Mouse (Mus musculus): Measurements from ENCODE around the gene Lrrc74a. TPM values are rescaled to one million over a fixed set of nuclear protein-coding genes. Genes with fewer than 3 reads are reported as not detected.

Gene Lrrc74a
- polyA plus RNA-seq, 1 experiment = not detected

GRCm38 (mm10) chr12:86705843-86706242, 28.3 kb upstream of the Lrrc74a start:
- H3K4me2 ChIP-seq (ENCODE audit: low read depth) = no peak overlapping the region
- no peak overlapping the region for H3ac ChIP-seq (ENCODE audit: control insufficient read depth, insufficient read length)
- H3K79me2 ChIP-seq (ENCODE audit: control insufficient read depth, insufficient read depth) = no peaks in the 10 kb centered on the region
- H3K27me3 ChIP-seq (ENCODE audit: control insufficient read depth, insufficient read depth, insufficient read length) = no peaks in the 10 kb centered on the region
- H3K4me3 ChIP-seq = no peak overlapping the region
- TF ChIP-seq POLR2AphosphoS2 (IDR thresholded peaks at IDR 0.05; ENCODE audit: insufficient read length, low read depth) (no peak), MYOG (IDR thresholded peaks at IDR 0.05; ENCODE audit: control insufficient read depth in 1 of 3, insufficient read depth in 1 of 3, insufficient read length in 2 of 3, low read depth in 2 of 3) (no peak), TCF12 (IDR thresholded peaks at IDR 0.05; ENCODE audit: insufficient read depth, poor library complexity, severe bottlenecking) (no peak)
- H3K36me3 ChIP-seq (ENCODE audit: control insufficient read depth, insufficient read depth) = no peaks in the 10 kb centered on the region

- Histone ChIP-seq H3ac (ENCODE audit: control insufficient read depth, insufficient read length) (no peak overlapping the region), H3K79me2 (ENCODE audit: control insufficient read depth, insufficient read depth) (no peaks in the 10 kb centered on the region)
- TF ChIP-seq USF1 (IDR thresholded peaks at IDR 0.05; ENCODE audit: low read depth) (no peak), E2F4 (IDR thresholded peaks at IDR 0.05; ENCODE audit: insufficient read depth) (no peak), POLR2A (IDR thresholded peaks at IDR 0.05; ENCODE audit: insufficient read length, low read depth) (no peak), MYOG (IDR thresholded peaks at IDR 0.05; ENCODE audit: control insufficient read depth in 1 of 3, insufficient read depth in 1 of 3, insufficient read length in 2 of 3, low read depth in 2 of 3) (no peak), CEBPB (IDR thresholded peaks at IDR 0.05; ENCODE audit: insufficient read depth, poor library complexity, severe bottlenecking) (no peak), REST (IDR thresholded peaks at IDR 0.05; ENCODE audit: insufficient read depth, insufficient read length) (no peak), TCF12 (IDR thresholded peaks at IDR 0.05; ENCODE audit: insufficient read depth, poor library complexity, severe bottlenecking) (no peak), TCF3 (IDR thresholded peaks at IDR 0.05; ENCODE audit: insufficient read length, low read depth) (no peak), MYOD1 (IDR thresholded peaks at IDR 0.05; ENCODE audit: control insufficient read depth in 1 of 3, insufficient read length in 2 of 3, low read depth in 2 of 3) (no peak), SRF (IDR thresholded peaks at IDR 0.05; ENCODE audit: control insufficient read depth, insufficient read length, low read depth) (no peak), POLR2AphosphoS2 (IDR thresholded peaks at IDR 0.05; ENCODE audit: insufficient read length, low read depth) (no peak), MAX (IDR thresholded peaks at IDR 0.05; ENCODE audit: low read depth) (no peak)
Observed at GRCm38 (mm10) chr12:86714026-86714425, 20.1 kb upstream of the Lrrc74a start.

DNA sequence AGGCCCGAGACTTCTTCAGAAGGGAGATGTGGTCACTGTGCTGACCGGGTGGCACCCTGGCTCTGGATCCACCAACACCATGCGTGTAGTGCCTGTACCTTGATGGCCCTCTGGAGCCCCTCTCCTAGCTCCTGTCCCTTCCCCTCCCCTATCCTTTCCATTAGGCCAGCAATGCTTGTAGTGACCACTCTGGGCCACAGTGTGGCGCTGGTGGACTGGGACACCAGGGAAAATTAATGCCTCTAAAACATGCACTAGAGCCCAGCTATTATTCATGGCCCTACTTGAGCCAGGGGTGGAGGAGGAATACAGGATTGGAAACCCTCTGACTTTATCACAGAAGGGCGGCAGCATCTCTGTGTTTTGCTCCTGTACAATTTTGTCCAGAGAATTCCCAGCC, 18.8 kb upstream of the Lrrc74a start:
- TF ChIP-seq REST (IDR thresholded peaks at IDR 0.05; ENCODE audit: insufficient read depth, insufficient read length) (no peak), TCF12 (IDR thresholded peaks at IDR 0.05; ENCODE audit: insufficient read depth, poor library complexity, severe bottlenecking) (no peak), SRF (IDR thresholded peaks at IDR 0.05; ENCODE audit: control insufficient read depth, insufficient read length, low read depth) (no peak), POLR2A (IDR thresholded peaks at IDR 0.05; ENCODE audit: insufficient read length, low read depth) (no peak), USF1 (IDR thresholded peaks at IDR 0.05; ENCODE audit: low read depth) (no peak), POLR2AphosphoS2 (IDR thresholded peaks at IDR 0.05; ENCODE audit: insufficient read length, low read depth) (no peak), MAX (IDR thresholded peaks at IDR 0.05; ENCODE audit: low read depth) (no peak), E2F4 (IDR thresholded peaks at IDR 0.05; ENCODE audit: insufficient read depth) (no peak), CEBPB (IDR thresholded peaks at IDR 0.05; ENCODE audit: insufficient read depth, poor library complexity, severe bottlenecking) (no peak), TCF3 (IDR thresholded peaks at IDR 0.05; ENCODE audit: insufficient read length, low read depth) (no peak)
- H3K36me3 ChIP-seq (ENCODE audit: control insufficient read depth, insufficient read depth) = no peaks in the 10 kb centered on the region
- peaks cover 26% of the 10 kb centered on the region for H3K27me3 ChIP-seq (ENCODE audit: control insufficient read depth, insufficient read depth, insufficient read length)
- no peaks in the 10 kb centered on the region for H3K79me2 ChIP-seq (ENCODE audit: control insufficient read depth, insufficient read depth)
- H3K4me2 ChIP-seq (ENCODE audit: low read depth) = no peak overlapping the region
- no peak overlapping the region for H3ac ChIP-seq (ENCODE audit: control insufficient read depth, insufficient read length)
- H3K4me3 ChIP-seq = no peak overlapping the region

More at GRCm38 (mm10) chr12:86714026-86714425, 20.1 kb upstream of the Lrrc74a start:
- no peak overlapping the region for H3K4me3 ChIP-seq
- H3K27me3 ChIP-seq (ENCODE audit: control insufficient read depth, insufficient read depth, insufficient read length) = peaks cover 20% of the 10 kb centered on the region
- H3K36me3 ChIP-seq (ENCODE audit: control insufficient read depth, insufficient read depth) = no peaks in the 10 kb centered on the region
- H3K4me2 ChIP-seq (ENCODE audit: low read depth) = no peak overlapping the region

GRCm38 (mm10) chr12:86716962-86717361, 17.2 kb upstream of the Lrrc74a start:
- no peaks in the 10 kb centered on the region for H3K36me3 ChIP-seq (ENCODE audit: control insufficient read depth, insufficient read depth)
- no peak overlapping the region for H3K4me2 ChIP-seq (ENCODE audit: low read depth)
- peaks cover 29% of the 10 kb centered on the region for H3K27me3 ChIP-seq (ENCODE audit: control insufficient read depth, insufficient read depth, insufficient read length)
- H3K79me2 ChIP-seq (ENCODE audit: control insufficient read depth, insufficient read depth) = no peaks in the 10 kb centered on the region
- H3ac ChIP-seq (ENCODE audit: control insufficient read depth, insufficient read length) = no peak overlapping the region
- H3K4me3 ChIP-seq = no peak overlapping the region
- no peak for TF ChIP-seq POLR2A (IDR thresholded peaks at IDR 0.05; ENCODE audit: insufficient read length, low read depth)
- TF ChIP-seq TCF12 (IDR thresholded peaks at IDR 0.05; ENCODE audit: insufficient read depth, poor library complexity, severe bottlenecking) = no peak
- TF ChIP-seq REST (IDR thresholded peaks at IDR 0.05; ENCODE audit: insufficient read depth, insufficient read length) = no peak
- no peak for TF ChIP-seq USF1 (IDR thresholded peaks at IDR 0.05; ENCODE audit: low read depth)
- no peak for TF ChIP-seq MYOG (IDR thresholded peaks at IDR 0.05; ENCODE audit: control insufficient read depth in 1 of 3, insufficient read depth in 1 of 3, insufficient read length in 2 of 3, low read depth in 2 of 3)

DNA sequence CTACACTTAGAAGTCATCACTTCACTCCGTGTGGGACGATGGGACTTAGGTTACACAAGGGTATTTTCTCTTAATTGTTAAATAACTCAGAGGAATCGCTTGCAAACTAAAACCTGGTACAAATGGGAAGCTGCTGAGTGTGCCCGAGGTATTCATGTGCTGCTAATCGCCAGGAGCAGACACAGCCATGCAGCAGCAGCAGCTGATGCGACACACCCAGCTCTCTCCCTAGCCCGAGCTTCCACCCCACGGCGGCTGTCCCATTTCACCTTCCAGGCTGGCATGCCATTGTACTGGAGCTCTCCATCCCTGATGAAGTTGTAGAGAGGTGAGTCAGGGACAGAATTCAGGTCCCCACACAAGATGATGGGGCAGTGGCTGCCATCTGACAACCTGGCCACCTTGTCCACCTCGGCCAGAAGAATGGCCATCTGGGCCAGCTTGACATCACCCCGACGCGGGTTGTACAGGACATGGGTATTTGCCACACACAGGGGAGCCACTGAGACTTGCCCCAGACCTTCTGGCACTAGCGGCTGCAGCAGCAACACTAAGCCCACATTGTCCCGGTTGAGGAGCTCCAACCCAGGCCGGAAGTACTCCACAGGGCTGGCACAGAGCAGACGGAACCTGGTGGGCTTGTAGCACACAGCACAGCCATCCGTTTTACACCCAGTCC, 14.1 kb upstream of the Lrrc74a start:
- Histone ChIP-seq H3K4me3 (no peak overlapping the region), H3K27me3 (ENCODE audit: control insufficient read depth, insufficient read depth, insufficient read length) (peaks cover 29% of the 10 kb centered on the region), H3K36me3 (ENCODE audit: control insufficient read depth, insufficient read depth) (no peaks in the 10 kb centered on the region), H3K4me2 (ENCODE audit: low read depth) (no peak overlapping the region), H3K79me2 (ENCODE audit: control insufficient read depth, insufficient read depth) (no peaks in the 10 kb centered on the region), H3ac (ENCODE audit: control insufficient read depth, insufficient read length) (no peak overlapping the region)
- TF ChIP-seq E2F4 (IDR thresholded peaks at IDR 0.05; ENCODE audit: insufficient read depth) (no peak), POLR2AphosphoS2 (IDR thresholded peaks at IDR 0.05; ENCODE audit: insufficient read length, low read depth) (no peak), USF1 (IDR thresholded peaks at IDR 0.05; ENCODE audit: low read depth) (no peak), MYOG (IDR thresholded peaks at IDR 0.05; ENCODE audit: control insufficient read depth in 1 of 3, insufficient read depth in 1 of 3, insufficient read length in 2 of 3, low read depth in 2 of 3) (peak in 1 of 3 experiments; percentile 33), MYOD1 (IDR thresholded peaks at IDR 0.05; ENCODE audit: control insufficient read depth in 1 of 3, insufficient read length in 2 of 3, low read depth in 2 of 3) (peak in 1 of 3 experiments; percentile 30)

All from myocyte (in vitro differentiated cells).